Mouse (Mus musculus) embryonic facial prominence, embryonic 11.5 days (tissue): Measurements from ENCODE around the gene Gldn. TPM values are rescaled to one million over a fixed set of nuclear protein-coding genes. Genes with fewer than 3 reads are reported as not detected.
A peak's percentile ranks its signal among the peaks of the same experiment; 100 is the strongest.

Source experiments
- ATAC-seq: fragments of 200-750 bp; cut with Nextera tagmentation; replicated peaks from 2 replicates; pipeline ENCODE4 v1.8.0; 2017; ENCODE audit warnings: low read depth; ENCODE audit not compliant: insufficient number of reproducible peaks, low FRiP score, low TSS enrichment
- DNase-seq: peaks from one replicate; pipeline ENCODE4 v3.0.0-alpha.2; 2015; ENCODE audit warnings: low spot score
- H3K27ac ChIP-seq: fragments of 300-500 bp; sonication (generic); replicated peaks from 2 replicates; pipeline ENCODE4 v1.5.1; 2014; ENCODE audit warnings: mild to moderate bottlenecking, low read depth, low read length, control low read depth
- H3K27me3 ChIP-seq: fragments of 300-500 bp; sonication (generic); 2 replicates; pipeline ENCODE4 v1.6.1; 2014; ENCODE audit warnings: mild to moderate bottlenecking, low read length, moderate library complexity, mixed read lengths; ENCODE audit not compliant: control insufficient read depth, insufficient read depth
- H3K36me3 ChIP-seq: fragments of 300-500 bp; sonication (generic); replicated peaks from 2 replicates; pipeline ENCODE4 v1.6.1; 2014; ENCODE audit warnings: low read depth, mild to moderate bottlenecking, low read length, moderate library complexity, mixed read lengths; ENCODE audit not compliant: control insufficient read depth, insufficient read depth
- H3K4me1 ChIP-seq: fragments of 300-500 bp; sonication (generic); 2 replicates; pipeline ENCODE4 v1.6.1; 2014; ENCODE audit warnings: low read length, mixed read lengths; ENCODE audit not compliant: control insufficient read depth, insufficient read depth
- H3K4me2 ChIP-seq: fragments of 300-500 bp; sonication (generic); 2 replicates; pipeline ENCODE4 v1.6.1; 2014; ENCODE audit warnings: low read depth, mild to moderate bottlenecking, control low read depth, low read length, moderate library complexity
- H3K4me3 ChIP-seq: fragments of 300-500 bp; sonication (generic); 2 replicates; pipeline ENCODE4 v1.5.1; 2014; ENCODE audit warnings: low read depth, low read length, control low read depth
- H3K9ac ChIP-seq: fragments of 300-500 bp; sonication (generic); replicated peaks from 2 replicates; pipeline ENCODE4 v1.6.1; 2014; ENCODE audit warnings: mild to moderate bottlenecking, control low read depth, low read length
- H3K9me3 ChIP-seq: fragments of 300-500 bp; sonication (generic); replicated peaks from 2 replicates; pipeline ENCODE4 v1.6.1; 2016; ENCODE audit warnings: mild to moderate bottlenecking, low read length, inconsistent platforms, mixed read lengths; ENCODE audit not compliant: control insufficient read depth
- WGBS: fragments of 180-500 bp; shearing (Covaris S2); extraction: QIAGEN DNeasy Blood & Tissue Kit; methylation state at CpG from one replicate; pipeline ENCODE4 v1.1.7; 2014; 5-methylcytosine and 5-hydroxymethylcytosine counted together
- polyA plus RNA-seq: library from polyadenylated mRNA; unstranded; fragments of >200 nt; fragmentation: Nextera tagmentation; extraction: Ambion mirVana; gene quantifications from 2 replicates; pipeline ENCODE4 v1.2.1, GENCODE M21; 2014

Gene Gldn
- polyA plus RNA-seq, 1 experiment from 2014 or later = 0.25 TPM

DNA sequence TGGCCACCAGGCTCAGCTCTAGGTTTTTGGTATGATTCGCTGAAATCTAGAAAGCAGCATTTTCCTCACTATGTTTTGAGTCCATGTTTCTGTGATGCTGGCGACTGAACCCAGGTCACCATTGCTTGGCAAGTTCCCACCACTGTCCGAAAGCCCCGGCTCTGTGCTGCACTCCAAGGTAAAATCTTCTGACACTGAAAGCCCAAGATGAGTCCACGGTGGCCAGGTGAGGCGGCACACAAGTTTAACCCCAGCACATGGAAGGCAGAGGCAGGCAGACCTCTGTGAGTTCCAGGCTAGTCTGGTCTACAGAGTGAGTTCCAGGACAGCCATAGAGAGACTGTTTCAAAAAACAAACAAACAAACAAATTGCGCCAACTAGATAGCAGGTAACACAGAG lies 42.9 kb downstream of the Gldn start:
- Histone ChIP-seq H3K4me1 (no peaks in the 10 kb centered on the region), H3K9me3 (no peaks in the 10 kb centered on the region), H3K27ac (no peak overlapping the region), H3K36me3 (no peaks in the 10 kb centered on the region), H3K27me3 (no peaks in the 10 kb centered on the region), H3K4me3 (no peak overlapping the region), H3K9ac (no peak overlapping the region), H3K4me2 (no peak overlapping the region)
- no peak for DNase-seq
- ATAC-seq = no peak
- WGBS = 91% methylated on average over 7 of the region's 7 CpGs

DNA sequence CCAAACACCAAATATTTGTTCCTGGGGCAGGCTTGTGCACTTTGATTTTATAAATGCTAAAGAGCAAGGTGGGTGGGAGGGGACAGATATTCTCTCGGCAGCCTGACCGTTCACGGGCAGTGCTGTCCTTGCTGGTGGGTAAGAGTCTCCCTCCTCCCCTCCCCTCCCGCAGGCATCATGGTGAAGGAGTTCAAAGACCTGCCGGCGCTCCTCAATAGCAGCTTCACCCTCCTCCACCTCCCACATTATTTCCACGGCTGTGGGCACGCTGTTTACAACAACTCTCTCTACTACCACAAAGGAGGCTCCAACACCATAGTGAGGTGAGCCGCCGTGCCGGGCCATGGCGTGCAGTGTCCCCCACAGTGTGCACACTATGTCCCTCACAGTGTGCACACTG lies 49.3 kb downstream of the Gldn start:
- Histone ChIP-seq H3K9ac (no peak overlapping the region), H3K36me3 (no peaks in the 10 kb centered on the region), H3K27ac (no peak overlapping the region), H3K27me3 (no peaks in the 10 kb centered on the region), H3K4me2 (no peak overlapping the region), H3K4me1 (no peaks in the 10 kb centered on the region), H3K4me3 (no peak overlapping the region), H3K9me3 (no peaks in the 10 kb centered on the region)
- WGBS = 76% methylated on average over 12 of the region's 12 CpGs
- DNase-seq = no peak
- ATAC-seq = no peak

DNA sequence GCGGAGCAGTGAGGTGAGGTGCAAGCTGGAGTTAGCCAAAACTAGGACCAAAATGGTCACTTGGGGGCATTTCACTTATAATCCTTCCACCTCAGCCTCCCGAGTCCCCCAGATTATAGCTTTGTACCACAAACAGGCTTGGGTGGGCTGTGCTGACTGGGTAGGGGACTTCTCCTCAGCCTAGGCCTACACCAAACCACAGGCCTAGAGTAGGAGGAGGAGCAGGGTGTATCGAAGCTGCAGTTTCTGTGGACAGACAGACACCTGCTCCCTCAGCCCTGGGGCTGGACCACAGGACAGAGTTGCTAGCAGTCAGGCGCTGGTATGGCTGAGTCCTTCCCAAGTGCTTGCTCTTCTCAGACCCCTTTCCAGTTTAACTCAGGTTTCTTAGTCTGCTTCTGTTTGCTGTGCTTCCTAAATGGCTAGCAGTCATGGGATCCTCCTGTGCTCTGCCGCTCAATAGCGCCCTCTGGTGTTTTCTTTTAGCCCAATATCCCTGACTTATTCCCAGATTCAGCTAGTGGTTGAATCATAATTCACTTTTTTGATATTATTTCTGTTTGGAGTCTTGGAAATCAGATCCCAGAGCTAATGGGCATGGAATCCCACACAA lies 50.4 kb downstream of the Gldn start:
- ATAC-seq = no peak; the same call in 1 of the 2 replicates
- Histone ChIP-seq H3K9ac (0 out of 2 replicates have a peak overlapping the region, but pooled peaks have one; percentile 13), H3K36me3 (no peaks in the 10 kb centered on the region), H3K27me3 (no peaks in the 10 kb centered on the region), H3K9me3 (no peaks in the 10 kb centered on the region), H3K27ac (no peak overlapping the region), H3K4me3 (no peak overlapping the region), H3K4me2 (no peak overlapping the region), H3K4me1 (no peaks in the 10 kb centered on the region)
- peak; percentile 86 for DNase-seq
- WGBS = 42% methylated on average over 6 of the region's 6 CpGs

DNA sequence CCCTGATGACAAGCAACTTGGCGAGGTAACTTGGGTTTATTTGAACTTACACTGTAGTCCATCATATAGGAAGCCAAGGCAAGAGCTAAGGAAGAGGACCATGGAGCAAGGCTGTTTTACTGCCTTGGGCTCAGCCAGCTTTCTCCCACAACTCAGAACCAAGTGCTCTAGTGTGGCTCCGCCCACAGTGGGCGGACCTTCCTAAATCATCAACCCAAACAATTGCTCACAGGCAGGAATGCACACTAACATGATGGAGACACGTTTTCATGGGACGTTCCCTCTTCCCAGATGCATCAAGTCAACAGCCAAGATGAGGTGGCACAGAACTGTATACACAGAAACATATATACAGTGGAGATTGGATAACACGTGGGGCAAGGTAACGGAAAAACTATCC lies 55.7 kb downstream of the Gldn start:
- Histone ChIP-seq H3K4me2 (no peak overlapping the region), H3K27ac (no peak overlapping the region), H3K36me3 (no peaks in the 10 kb centered on the region), H3K27me3 (no peaks in the 10 kb centered on the region), H3K9ac (no peak overlapping the region), H3K4me1 (no peaks in the 10 kb centered on the region; the same call in 1 of the 2 replicates), H3K4me3 (no peak overlapping the region), H3K9me3 (no peaks in the 10 kb centered on the region)
- ATAC-seq (no peak), DNase-seq (no peak)
- 73% methylated on average over 7 of the region's 7 CpGs for WGBS

DNA sequence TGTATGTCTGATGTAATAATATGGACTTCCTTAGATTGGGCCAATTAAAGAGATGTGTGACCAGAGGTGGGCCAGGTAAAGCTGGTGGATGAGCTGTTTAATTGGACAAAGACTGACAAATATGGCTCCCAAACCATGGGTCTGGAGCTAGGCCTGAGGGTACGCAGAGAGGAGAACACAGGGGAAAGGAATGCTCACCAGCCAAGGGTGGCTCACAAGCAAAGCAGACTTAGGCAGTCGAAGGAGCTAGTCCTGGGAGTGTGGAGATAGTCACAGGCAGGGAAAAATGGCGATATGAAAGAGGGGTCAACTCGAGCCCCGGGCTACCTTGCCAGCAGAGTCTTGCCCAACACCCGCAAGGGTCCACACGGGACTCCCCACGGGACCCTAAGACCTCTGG lies 70.5 kb downstream of the Gldn start:
- Histone ChIP-seq H3K4me2 (no peak overlapping the region), H3K9me3 (no peaks in the 10 kb centered on the region), H3K27ac (no peak overlapping the region), H3K4me3 (no peak overlapping the region), H3K9ac (no peak overlapping the region), H3K36me3 (no peaks in the 10 kb centered on the region), H3K4me1 (no peaks in the 10 kb centered on the region), H3K27me3 (no peaks in the 10 kb centered on the region)
- no peak for ATAC-seq
- no peak for DNase-seq
- 98% methylated on average over 5 of the region's 8 CpGs for WGBS

Other genes starting within 250 kb of the Gldn start
- 0.04 TPM in 1 of 2 replicates, not detected in the other for gene Tnfaip8l3, start 218.1 kb upstream of the Gldn start, polyA plus RNA-seq
- gene Cyp19a1, start 18.4 kb upstream of the Gldn start, polyA plus RNA-seq = not detected in 2 replicates
- gene Dmxl2, start 215.1 kb downstream of the Gldn start, polyA plus RNA-seq = 8.3 and 8.8 TPM in 2 replicates